Mouse (Mus musculus) forebrain, postnatal 0 days (tissue): ENCODE results near the gene Crat. TPM values are rescaled to one million over a fixed set of nuclear protein-coding genes. Genes with fewer than 3 reads are reported as not detected.

Experiments used
- ATAC-seq: fragments of 200-750 bp; cut with Nextera tagmentation; 2 replicates; pipeline ENCODE4 v1.8.0; 2017; ENCODE audit warnings: mild to moderate bottlenecking, moderate library complexity
- DNase-seq: peaks from one replicate; pipeline ENCODE4 v3.0.0-alpha.2; 2015
- H3K27ac ChIP-seq: fragments of 300-500 bp; sonication (generic); 2 replicates; pipeline ENCODE4 v1.5.1; 2014; ENCODE audit warnings: low read depth, mild to moderate bottlenecking, antibody characterized with exemption, low read length, moderate library complexity, mixed read lengths
- H3K27me3 ChIP-seq: fragments of 300-500 bp; sonication (generic); 2 replicates; pipeline ENCODE4 v1.6.1; 2014; ENCODE audit warnings: mild to moderate bottlenecking, low read length, mixed read lengths; ENCODE audit not compliant: insufficient read depth
- H3K36me3 ChIP-seq: fragments of 300-500 bp; sonication (generic); 2 replicates; pipeline ENCODE4 v1.6.1; 2014; ENCODE audit warnings: mild to moderate bottlenecking, moderate library complexity; ENCODE audit not compliant: insufficient read depth
- H3K4me1 ChIP-seq: fragments of 300-500 bp; sonication (generic); 2 replicates; pipeline ENCODE4 v1.6.1; 2014; ENCODE audit warnings: antibody characterized with exemption; ENCODE audit not compliant: insufficient read depth
- H3K4me2 ChIP-seq: fragments of 300-500 bp; sonication (generic); 2 replicates; pipeline ENCODE4 v1.6.1; 2014; ENCODE audit warnings: low read depth, mild to moderate bottlenecking, moderate library complexity
- H3K4me3 ChIP-seq: fragments of 300-500 bp; sonication (generic); 2 replicates; pipeline ENCODE4 v1.5.1; 2014; ENCODE audit warnings: low read depth, low read length, mixed read lengths
- H3K9ac ChIP-seq: fragments of 300-500 bp; sonication (generic); 2 replicates; pipeline ENCODE4 v1.6.1; 2014; ENCODE audit warnings: mild to moderate bottlenecking
- H3K9me3 ChIP-seq: fragments of 300-500 bp; sonication (generic); 2 replicates; pipeline ENCODE4 v1.6.1; 2016; ENCODE audit warnings: low read length
- CTCF ChIP-seq: sonication (generic); IDR thresholded peaks from 2 replicates; pipeline ENCODE4 v1.5.1; 2016; ENCODE audit warnings: antibody characterized with exemption, control low read depth, low read depth
- WGBS: fragments of 180-500 bp; shearing (Covaris S2); extraction: QIAGEN DNeasy Blood & Tissue Kit; methylation state at CpG from one replicate; pipeline ENCODE4 v1.1.7; 2014; 5-methylcytosine and 5-hydroxymethylcytosine counted together
- polyA plus RNA-seq: library from polyadenylated mRNA; unstranded; fragments of >200 nt; fragmentation: Nextera tagmentation; extraction: Ambion mirVana; gene quantifications from 2 replicates; pipeline ENCODE4 v1.2.1, GENCODE M21; 2015
- total RNA-seq: library from RNA; depleted of rRNA; stranded (reverse); fragments of >200 nt; gene quantifications from 2 replicates; pipeline ENCODE4 v1.2.3, GENCODE M21; 2014

Gene Crat
- total and polyA plus RNA-seq, 2 experiments from 2014 or later = 24.0 to 33.6 TPM

DNA sequence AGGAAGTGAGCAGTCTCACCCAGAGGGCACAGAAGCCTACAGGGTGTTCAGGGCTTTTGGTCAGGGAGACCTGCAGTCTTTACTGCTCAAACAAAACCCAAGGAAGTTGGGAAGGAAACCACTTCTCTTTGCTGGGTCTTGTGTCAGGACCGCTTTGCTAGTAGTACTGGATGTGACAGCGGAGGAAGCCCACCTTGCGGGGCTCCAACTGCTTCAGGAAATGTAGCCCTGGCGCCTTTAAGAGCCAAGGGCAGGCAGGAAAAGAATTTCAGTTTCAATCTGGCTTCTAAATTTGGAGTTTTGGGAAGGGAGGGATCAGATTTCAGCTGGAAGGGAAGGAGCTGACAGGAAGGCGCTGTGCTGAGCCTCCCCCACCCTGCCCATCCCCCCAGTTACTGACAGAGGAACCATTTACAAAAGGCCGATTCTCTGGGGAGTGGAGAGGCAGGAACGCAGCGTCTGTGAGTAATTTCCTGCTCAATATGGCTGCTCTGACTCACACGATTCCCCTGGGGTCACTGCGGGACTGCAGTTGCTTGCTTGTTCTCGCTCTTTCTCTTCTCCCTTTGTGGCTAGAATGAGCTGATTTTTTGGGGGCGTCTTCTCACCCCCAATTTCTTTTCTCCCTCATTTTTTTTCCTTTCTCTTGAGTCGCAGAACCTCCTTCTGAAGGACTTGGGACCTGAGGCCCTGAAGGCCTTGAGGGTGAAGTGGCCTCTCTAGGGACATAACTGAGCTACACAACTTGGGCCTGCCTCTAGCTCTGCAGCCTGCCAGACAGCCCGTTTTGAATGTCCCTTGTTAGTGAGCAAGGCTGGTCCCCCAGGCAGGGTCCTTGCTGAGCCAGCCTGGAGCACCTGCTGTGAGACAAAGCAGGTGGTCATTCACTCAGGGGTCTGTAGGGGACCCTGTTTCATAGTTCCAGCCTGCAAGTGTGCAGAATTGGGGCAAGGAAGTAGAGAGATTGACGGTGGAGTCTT is 26.2 kb upstream of the Crat start:
- Histone ChIP-seq H3K4me3 (peak overlapping the region; percentile 11; the same call in 1 of the 2 replicates), H3K27ac (peak overlapping the region; percentile 90), H3K27me3 (no peaks in the 10 kb centered on the region), H3K4me2 (peak overlapping the region; percentile 39), H3K9me3 (no peaks in the 10 kb centered on the region), H3K4me1 (peaks cover 19% of the 10 kb centered on the region), H3K36me3 (peaks cover 66% of the 10 kb centered on the region), H3K9ac (peak overlapping the region; percentile 34)
- DNase-seq (peak; percentile 89), ATAC-seq (peak; percentile 90)
- WGBS = 6% methylated on average over 15 of the region's 15 CpGs
- TF ChIP-seq CTCF = no peak

GRCm38 (mm10) chr2:30440701-30441517 is 25.3 kb upstream of the Crat start:
- H3K36me3 ChIP-seq = peaks cover 58% of the 10 kb centered on the region

GRCm38 (mm10) chr2:30440211-30440700 is 24.6 kb upstream of the Crat start:
- H3K27ac ChIP-seq = peak overlapping the region; percentile 90; the same call in 1 of the 2 replicates
- 35% methylated on average over 3 of the region's 3 CpGs for WGBS
- no peaks in the 10 kb centered on the region for H3K27me3 ChIP-seq
- H3K36me3 ChIP-seq = peaks cover 53% of the 10 kb centered on the region
- no peak overlapping the region for H3K4me3 ChIP-seq
- H3K4me2 ChIP-seq = no peak overlapping the region
- ATAC-seq (no peak), DNase-seq (no peak)
- H3K4me1 ChIP-seq = peaks cover 19% of the 10 kb centered on the region
- TF ChIP-seq CTCF = no peak
- no peaks in the 10 kb centered on the region for H3K9me3 ChIP-seq
- H3K9ac ChIP-seq = no peak overlapping the region

More at GRCm38 (mm10) chr2:30440701-30441517, 25.3 kb upstream of the Crat start:
- Histone ChIP-seq H3K27ac (peak overlapping the region; percentile 90), H3K9ac (peak overlapping the region; percentile 34; the same call in 1 of the 2 replicates), H3K4me3 (no peak overlapping the region), H3K27me3 (no peaks in the 10 kb centered on the region), H3K9me3 (no peaks in the 10 kb centered on the region), H3K4me1 (peaks cover 19% of the 10 kb centered on the region), H3K4me2 (peak overlapping the region; percentile 39; the same call in 1 of the 2 replicates)
- peak; percentile 71 for ATAC-seq
- peak; percentile 88 for TF ChIP-seq CTCF
- peak; percentile 89 for DNase-seq
- WGBS = 15% methylated on average over 12 of the region's 12 CpGs

DNA sequence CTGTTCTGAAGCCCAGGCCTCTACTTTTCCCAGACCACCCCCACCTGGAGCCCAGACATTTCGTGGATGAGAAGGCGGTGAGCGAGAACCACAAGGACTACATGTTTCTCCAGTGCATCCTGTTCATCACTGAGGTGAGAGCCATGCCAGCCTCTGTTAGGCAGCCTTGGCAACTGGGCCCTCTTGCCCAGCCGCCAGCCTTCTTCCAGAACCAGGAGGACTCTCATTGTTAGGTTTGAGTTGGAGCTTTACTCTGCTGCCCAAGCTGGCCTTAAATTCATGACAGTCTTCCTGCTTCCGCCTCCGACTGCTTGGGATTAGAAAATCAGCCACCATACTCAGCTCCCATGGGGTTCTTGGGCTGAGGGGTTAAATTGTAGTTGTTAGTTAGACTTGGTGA is 24.0 kb upstream of the Crat start:
- ATAC-seq (no peak), DNase-seq (no peak)
- Histone ChIP-seq H3K36me3 (peaks cover 48% of the 10 kb centered on the region), H3K27me3 (no peaks in the 10 kb centered on the region), H3K9me3 (no peaks in the 10 kb centered on the region), H3K4me2 (no peak overlapping the region), H3K27ac (no peak overlapping the region), H3K4me1 (peaks cover 19% of the 10 kb centered on the region), H3K4me3 (no peak overlapping the region), H3K9ac (no peak overlapping the region)
- WGBS = 90% methylated on average over 6 of the region's 6 CpGs
- TF ChIP-seq CTCF = no peak

GRCm38 (mm10) chr2:30437791-30438190 is 22.2 kb upstream of the Crat start:
- Histone ChIP-seq H3K9ac (no peak overlapping the region), H3K36me3 (peaks cover 48% of the 10 kb centered on the region), H3K27ac (no peak overlapping the region), H3K4me1 (peaks cover 15% of the 10 kb centered on the region), H3K4me3 (no peak overlapping the region), H3K4me2 (no peak overlapping the region), H3K27me3 (no peaks in the 10 kb centered on the region), H3K9me3 (no peaks in the 10 kb centered on the region)
- 87% methylated on average over 4 of the region's 4 CpGs for WGBS
- TF ChIP-seq CTCF = no peak
- DNase-seq (no peak), ATAC-seq (no peak)

DNA sequence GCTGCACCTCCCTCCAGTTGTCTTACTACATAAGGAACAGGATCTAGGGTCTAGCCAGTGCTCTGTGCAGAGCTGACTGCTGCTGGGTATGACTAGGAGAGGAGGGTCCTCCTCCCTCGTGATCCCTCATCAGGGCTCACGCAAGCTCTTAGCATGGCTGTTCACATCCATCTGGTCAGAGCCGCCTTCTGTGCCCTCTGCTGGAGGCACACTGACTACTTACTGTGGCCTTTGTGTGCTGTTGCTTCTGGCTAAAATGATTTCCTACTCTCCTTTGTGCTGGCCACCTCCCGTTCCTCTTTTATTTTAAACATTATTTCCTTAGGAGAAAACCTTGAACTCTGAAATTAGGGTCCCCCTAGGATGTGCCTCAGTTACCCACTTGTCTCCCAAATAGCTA is 21.2 kb upstream of the Crat start:
- no peak for ATAC-seq
- peaks cover 5% of the 10 kb centered on the region for H3K4me1 ChIP-seq
- no peaks in the 10 kb centered on the region for H3K27me3 ChIP-seq
- 82% methylated on average over 4 of the region's 4 CpGs for WGBS
- no peaks in the 10 kb centered on the region for H3K9me3 ChIP-seq
- no peak for TF ChIP-seq CTCF
- no peak for DNase-seq
- H3K9ac ChIP-seq = no peak overlapping the region
- no peak overlapping the region for H3K4me2 ChIP-seq
- H3K4me3 ChIP-seq = no peak overlapping the region
- H3K36me3 ChIP-seq = peaks cover 56% of the 10 kb centered on the region
- no peak overlapping the region for H3K27ac ChIP-seq
